ENCODE assay signal across 16 mouse cellular contexts in genomic region chr1:189173479-189173878, GRCm38 (mm10).
"Had no signal": no experiment of that assay in that cellular context is flagged by ENCODE, and none has a peak within 500 bp of the region (broad histone marks: within the 10 kb centered on the region; RNA-seq: fewer than 3 reads in every experiment).

No protein-coding gene starts in this region.

- H3K27ac ChIP-seq: liver, embryonic 12.5 days; liver, embryonic 15.5 days; macrophage; midbrain, embryonic 12.5 days; midbrain, embryonic 15.5 days; neural tube, embryonic 12.5 days; neural tube, embryonic 15.5 days had no signal

- ATAC-seq: liver, embryonic 12.5 days; midbrain, embryonic 15.5 days had no signal

- H3K9me3 ChIP-seq: liver, embryonic 12.5 days; liver, embryonic 15.5 days; midbrain, embryonic 12.5 days; midbrain, embryonic 15.5 days; neural tube, embryonic 12.5 days; neural tube, embryonic 15.5 days had no signal

- H3K4me3 ChIP-seq: liver, embryonic 12.5 days; liver, embryonic 15.5 days; midbrain, embryonic 12.5 days; midbrain, embryonic 15.5 days; neural tube, embryonic 12.5 days; neural tube, embryonic 15.5 days had no signal

- DNase-seq: kidney, adult 18-20 months; kidney, adult 9 months; kidney, postnatal 14 days; kidney, postnatal 4 days; layer of hippocampus, adult 9-11 months; liver; lung, adult 18-20 months; thymus, adult 18-20 months; thymus, postnatal 36 days had no signal

- H3K4me2 ChIP-seq: liver, embryonic 12.5 days; liver, embryonic 15.5 days; midbrain, embryonic 12.5 days; midbrain, embryonic 15.5 days; neural tube, embryonic 12.5 days; neural tube, embryonic 15.5 days had no signal

- H3K27me3 ChIP-seq: liver, embryonic 12.5 days; liver, embryonic 15.5 days; midbrain, embryonic 12.5 days; midbrain, embryonic 15.5 days; neural tube, embryonic 12.5 days; neural tube, embryonic 15.5 days had no signal

- H3K9ac ChIP-seq: liver, embryonic 12.5 days; liver, embryonic 15.5 days; midbrain, embryonic 12.5 days; midbrain, embryonic 15.5 days; neural tube, embryonic 12.5 days; neural tube, embryonic 15.5 days had no signal

- H3K4me1 ChIP-seq: liver, embryonic 12.5 days; liver, embryonic 15.5 days; midbrain, embryonic 12.5 days; midbrain, embryonic 15.5 days; neural tube, embryonic 12.5 days had no signal

- H3K36me3 ChIP-seq: liver, embryonic 12.5 days; liver, embryonic 15.5 days; midbrain, embryonic 12.5 days; midbrain, embryonic 15.5 days; neural tube, embryonic 12.5 days; neural tube, embryonic 15.5 days had no signal
